Mouse (Mus musculus): ENCODE measurements at regions not wholly inside any gene's neighbourhood (a gene's known extent, or its start where the extent isn't known, plus 50 kb on each side); places are given as distances from the start of the nearest gene placed in this dataset.
"Not testable (repeated sequence)": the region's sequence is repeated elsewhere in the genome, so short reads cannot be mapped to it uniquely, and the experiment has no call there.

DNA sequence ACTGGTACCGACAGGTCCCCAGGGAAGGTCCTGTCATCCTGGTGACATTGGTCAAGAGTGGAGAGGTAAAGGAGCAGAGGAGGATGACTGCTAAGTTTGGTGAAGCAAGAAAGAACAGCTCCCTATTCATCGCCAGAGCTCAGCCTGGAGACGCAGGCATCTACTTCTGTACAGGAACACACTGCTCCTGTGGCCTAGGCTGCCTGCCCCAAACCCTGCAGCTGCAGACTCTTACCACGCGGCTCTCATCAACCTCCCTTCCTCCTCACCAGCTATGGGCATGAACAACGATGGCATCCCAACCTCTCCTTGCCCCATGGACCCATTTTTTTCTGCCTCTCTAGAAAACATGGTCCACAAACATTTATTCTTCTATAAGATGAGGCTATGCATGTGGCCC, 422.3 kb downstream of the Dad1 start:
- in situ Hi-C loops (cut with MboI; ENCODE audit: low sequenced_read_pairs) = no loop called here

DNA sequence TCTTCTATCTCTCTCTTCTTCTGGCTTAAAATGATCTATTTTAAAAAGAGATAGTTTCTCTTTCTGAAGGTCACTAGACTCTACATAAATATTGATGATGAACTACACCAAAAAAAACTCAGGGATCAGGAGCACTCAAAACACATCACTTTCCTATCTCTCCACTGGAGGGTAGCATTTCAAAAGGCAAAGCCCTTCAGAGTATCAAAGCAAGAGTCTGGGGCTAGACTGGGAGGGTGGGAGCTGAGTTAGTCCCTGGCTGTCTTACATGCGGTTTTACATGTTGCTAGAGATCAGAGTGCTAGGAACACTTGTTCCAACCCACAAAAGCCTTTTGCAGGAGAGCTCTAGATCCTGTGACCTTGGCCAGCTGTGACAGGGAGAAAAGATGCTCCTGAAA, 423.2 kb downstream of the Dad1 start:
- in situ Hi-C loops (cut with MboI; ENCODE audit: low sequenced_read_pairs) = no loop called here

DNA sequence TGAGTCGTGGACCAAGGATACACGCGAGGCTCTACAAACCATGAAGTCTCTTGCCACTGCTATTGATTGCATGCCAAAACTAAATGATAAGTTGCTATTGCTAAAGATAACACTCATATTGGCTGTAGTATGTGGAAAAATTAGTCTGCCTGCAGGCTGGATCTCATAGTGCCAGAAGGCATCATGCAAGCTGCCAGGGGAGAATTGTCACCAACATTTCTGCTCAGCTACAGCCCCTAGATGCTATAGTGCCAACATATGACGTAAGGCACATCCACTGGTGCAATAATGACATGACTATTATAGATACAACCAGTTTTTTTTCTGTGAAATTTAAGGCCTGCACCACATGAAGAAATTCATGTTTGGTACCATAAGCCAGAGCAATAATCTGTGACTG, 427.1 kb downstream of the Dad1 start:
- in situ Hi-C loops (cut with MboI; ENCODE audit: low sequenced_read_pairs) = no loop called here

DNA sequence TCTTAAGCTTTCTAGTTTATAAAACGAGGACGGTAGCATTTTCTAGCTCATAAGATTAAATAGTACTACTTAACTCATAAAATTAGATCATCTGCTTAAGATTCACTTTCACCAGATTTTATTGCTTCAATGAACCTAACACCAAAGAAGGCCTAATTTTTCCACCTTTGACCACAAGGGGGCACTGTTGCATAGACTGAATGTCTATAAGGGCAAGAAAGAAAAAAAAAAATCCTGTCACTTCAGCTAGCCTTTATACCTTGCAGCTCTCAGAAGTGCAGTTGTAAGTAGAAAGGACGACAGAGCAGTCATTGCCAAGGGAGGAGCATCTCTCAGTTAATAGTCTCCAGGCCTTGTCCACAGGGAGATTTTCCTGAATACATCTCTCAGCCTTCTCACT, 447.7 kb downstream of the Dad1 start:
- in situ Hi-C loops (cut with MboI; ENCODE audit: low sequenced_read_pairs) = no loop called here

DNA sequence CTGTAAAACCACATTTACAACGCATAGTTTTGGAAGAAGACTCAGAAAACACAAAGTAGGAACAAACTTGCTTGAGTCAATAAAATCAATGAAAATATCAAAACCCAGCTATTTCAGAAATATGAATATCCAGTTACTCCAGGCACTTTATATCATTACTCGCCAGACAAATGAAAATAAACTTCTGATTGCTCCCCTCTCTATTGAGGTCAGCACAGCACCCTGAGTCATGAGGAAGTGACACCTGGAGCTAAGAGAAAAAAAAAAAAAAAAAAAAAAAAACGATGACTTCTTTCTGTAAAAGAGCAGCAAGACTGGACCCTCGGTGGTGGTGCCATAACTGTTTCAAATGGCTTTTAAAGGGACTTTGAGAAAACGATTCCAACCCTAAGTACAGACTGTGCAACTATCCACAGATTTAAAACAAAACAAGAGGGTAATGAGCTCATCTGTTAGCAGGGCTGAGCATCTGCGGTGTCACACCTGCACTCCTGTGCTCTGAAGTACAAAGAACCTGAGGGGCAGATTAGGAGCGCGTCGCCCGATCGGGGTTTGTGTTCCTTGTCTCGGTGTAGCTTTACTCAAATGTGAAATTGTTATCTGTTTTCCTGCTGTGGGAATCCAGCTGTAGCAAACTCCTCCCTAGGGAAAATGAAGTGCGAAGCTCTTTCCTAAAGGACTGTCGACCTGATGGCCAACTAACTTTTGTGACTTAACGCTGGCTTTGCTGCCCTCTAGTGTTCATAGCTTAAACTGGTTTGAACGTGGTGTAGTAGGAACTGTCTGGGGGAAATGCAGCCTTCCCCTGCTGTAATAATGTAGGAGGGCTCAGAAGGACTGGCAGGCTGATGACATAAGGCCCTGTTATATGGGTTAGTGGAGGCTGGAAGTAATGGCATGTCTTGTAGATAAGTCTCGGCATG, 449.9 kb downstream of the Dad1 start:
- in situ Hi-C loops (cut with MboI; ENCODE audit: low sequenced_read_pairs) = no loop called here

DNA sequence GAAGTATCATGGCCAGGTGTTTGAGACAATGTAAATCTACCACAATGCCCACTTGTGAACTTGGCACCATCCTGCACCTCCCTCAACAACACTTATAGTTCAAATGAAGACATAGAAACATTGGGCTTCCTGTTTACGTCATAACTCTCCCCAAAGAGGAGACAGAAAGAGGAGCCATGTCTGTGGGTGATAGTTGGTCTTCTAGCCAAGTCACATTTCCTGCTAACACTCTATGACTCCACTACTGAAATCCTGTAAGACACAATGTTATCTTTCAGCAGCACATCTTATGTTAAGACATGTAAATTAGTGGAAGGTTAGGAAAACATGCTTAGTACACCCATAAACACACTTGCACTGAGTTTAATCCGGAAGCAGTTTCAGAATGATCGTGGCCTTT, 451.4 kb downstream of the Dad1 start:
- in situ Hi-C loops (cut with MboI; ENCODE audit: low sequenced_read_pairs) = no loop called here

DNA sequence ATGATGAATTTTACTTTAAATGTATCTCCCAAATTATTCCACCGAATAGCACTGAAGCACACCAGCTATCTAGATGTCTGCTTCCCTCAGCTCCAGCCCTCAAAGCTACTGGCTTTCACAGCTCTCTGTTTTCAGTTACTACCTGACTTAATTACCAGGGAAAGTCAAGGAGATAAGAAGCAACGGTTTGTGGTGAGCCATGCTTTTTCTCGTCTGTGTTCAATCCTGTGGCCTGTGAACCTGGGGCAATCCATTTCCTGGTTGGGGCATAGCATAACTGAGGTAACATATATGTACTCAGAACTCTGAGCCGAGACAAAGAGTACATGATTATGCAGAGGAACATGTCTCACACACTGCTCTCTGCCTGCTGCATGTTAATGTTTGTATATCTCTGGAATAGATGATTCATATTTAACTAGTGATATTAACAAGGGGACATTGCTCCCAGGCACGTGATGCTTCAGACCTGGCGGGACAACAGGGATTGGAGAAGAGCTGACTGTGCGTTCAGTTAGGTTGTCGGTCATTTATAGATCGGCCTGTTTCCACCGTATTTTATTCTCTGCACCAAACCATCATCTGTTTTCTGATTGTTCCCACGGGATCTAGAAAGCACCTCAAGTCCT, 453.3 kb downstream of the Dad1 start:
- in situ Hi-C loops (cut with MboI; ENCODE audit: low sequenced_read_pairs) = no loop called here

DNA sequence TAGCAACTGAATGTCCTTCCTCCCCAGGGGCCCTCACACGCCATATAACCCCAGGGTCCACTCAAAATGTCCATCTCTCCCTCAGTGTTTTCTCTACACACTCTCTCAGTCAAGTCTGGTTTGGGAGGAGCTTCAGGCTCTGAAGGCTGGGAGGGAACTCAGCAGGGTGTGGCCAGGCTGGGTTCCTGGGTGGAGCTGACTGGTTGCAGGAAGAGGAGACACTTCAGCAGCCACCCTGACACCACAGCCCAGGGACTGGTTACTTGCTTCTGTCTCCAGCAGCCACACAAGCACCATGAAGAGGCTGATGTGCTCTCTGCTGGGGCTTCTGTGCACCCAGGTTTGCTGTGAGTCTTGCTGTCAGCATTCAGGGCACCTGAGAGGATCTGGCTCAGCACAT, 458.7 kb downstream of the Dad1 start:
- in situ Hi-C loops (cut with MboI; ENCODE audit: low sequenced_read_pairs) = not testable (repeated sequence)

DNA sequence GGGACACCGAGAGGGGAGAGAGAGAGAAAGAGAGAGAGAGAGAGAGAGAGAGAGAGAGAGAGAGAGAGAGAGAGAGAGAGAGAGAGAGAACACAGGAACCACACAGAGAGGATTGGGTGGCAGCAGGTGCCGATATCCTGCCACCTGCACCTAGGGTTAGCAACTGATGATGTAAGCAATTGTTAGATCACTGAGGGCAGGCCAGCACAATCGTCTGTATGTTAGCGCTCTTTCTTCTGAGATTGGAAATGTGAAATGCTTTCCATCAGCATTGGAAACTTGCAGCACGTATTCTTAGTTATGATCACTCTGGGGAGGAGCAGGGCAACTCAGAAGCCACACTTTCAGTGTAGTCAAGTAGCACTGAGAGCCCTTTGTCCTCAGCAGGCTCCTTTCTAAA, 459.4 kb downstream of the Dad1 start:
- in situ Hi-C loops (cut with MboI; ENCODE audit: low sequenced_read_pairs) = no loop called here

DNA sequence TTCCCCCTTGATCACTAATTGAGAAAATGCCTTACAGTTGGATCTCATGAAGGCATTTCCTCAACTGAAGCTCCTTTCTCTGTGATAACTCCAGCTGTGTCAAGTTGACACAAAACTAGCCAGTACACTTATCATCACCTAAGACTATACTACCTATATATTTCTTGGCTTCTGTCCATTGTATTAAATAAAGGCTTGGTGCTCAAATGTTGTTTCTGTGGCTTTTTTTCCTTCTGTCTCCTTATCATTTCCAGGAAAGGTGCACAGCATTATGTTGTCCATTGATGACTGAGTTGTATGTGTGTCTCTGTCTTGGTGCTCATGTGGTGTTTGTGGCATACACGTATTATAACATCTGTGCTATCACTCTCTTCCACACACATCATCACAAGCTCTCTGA, 461.5 kb downstream of the Dad1 start:
- in situ Hi-C loops (cut with MboI; ENCODE audit: low sequenced_read_pairs) = not testable (repeated sequence)

DNA sequence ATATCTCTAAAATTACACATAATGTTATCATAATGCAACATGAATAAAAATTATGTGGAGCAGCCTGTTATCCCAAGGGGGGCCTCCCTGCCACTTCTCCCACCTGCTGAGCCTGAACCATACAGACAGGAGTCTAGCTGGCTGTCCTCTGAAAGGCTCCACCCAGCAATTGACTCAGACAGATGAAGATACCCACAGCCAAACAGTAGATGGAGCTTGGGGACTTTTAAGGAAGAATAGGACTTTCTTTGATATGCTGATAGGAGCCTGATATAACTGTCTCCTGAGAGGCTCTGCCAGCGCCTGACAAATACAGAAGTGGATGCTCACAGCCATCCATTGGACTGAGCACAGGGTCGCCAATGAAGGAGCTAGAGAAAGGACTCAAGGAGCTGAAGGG, 468.4 kb downstream of the Dad1 start:
- in situ Hi-C loops (cut with MboI; ENCODE audit: low sequenced_read_pairs) = not testable (repeated sequence)

DNA sequence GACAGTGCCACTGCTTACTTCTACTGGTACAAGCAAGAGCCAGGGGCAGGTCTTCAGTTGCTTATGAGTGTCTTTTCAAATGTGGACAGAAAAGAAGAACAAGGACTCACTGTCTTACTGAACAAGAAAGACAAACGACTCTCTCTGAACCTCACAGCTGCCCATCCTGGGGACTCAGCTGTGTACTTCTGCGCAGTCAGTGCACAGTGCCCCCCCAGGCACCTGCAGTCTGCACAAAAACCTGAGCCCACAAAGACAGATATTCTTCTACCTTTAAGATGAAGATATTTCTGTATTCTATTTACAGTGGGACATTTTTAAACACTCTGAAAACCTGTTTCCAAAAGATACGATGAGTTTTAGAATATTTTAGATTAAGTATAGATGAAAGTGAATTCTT, 476.5 kb downstream of the Dad1 start:
- in situ Hi-C loops (cut with MboI; ENCODE audit: low sequenced_read_pairs) = no loop called here

DNA sequence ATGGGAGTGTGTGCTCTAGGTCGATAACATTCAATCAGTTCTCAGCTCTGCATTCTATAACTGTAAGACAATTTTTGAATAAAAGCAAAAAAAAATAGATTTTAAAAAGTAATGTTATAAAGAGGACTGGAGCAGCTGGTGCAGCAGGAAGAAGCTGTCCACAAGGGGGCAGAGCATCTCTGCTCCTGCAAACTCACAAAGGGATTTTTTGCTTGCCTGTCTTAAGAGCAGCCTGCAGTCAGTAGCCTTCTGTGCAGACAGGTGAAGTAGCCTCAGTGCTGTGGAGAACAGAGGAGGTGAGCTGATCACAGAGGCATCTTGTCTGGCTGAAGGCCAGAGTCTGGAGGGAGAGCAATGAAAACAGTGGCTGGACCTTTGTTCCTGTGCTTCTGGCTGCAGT, 477.2 kb downstream of the Dad1 start:
- in situ Hi-C loops (cut with MboI; ENCODE audit: low sequenced_read_pairs) = not testable (repeated sequence)

DNA sequence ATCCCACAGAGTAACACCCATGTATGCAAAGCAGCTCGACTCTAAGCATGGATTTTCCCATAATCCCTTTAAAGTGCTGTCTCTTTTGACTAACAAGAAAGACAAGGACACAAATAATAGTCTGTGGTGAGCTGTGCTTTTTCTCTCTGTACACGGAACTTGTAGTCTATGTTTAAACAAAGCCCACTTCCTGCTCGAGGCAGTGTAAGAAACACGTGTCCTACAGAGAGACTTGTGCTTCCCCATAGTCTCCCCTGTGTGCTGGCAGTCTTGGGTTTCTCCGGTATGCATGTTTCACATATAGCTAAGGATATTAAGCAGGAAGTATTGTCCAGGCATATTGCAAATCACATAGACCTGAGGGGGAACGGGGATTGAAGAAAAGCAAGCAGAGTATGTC, 487.4 kb downstream of the Dad1 start:
- in situ Hi-C loops (cut with MboI; ENCODE audit: low sequenced_read_pairs) = not testable (repeated sequence)

DNA sequence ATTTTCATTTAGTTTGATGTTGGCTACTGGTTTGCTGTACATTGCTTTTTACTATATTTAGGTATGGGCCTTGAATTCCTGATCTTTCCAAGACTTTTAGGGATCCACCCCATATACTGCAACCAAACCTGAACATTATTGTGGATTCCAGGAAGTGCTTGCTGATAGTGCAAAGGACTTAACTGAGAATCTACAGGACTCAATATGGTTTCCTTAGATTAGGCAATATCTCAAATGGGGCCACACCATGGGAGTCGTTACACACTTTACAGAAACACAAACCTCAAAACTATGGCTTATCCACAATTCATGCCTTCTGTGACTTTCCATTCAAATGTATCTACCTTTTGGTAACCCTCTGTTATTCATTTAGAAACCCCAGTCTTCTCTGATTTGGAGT, 488.0 kb downstream of the Dad1 start:
- in situ Hi-C loops (cut with MboI; ENCODE audit: low sequenced_read_pairs) = not testable (repeated sequence)

DNA sequence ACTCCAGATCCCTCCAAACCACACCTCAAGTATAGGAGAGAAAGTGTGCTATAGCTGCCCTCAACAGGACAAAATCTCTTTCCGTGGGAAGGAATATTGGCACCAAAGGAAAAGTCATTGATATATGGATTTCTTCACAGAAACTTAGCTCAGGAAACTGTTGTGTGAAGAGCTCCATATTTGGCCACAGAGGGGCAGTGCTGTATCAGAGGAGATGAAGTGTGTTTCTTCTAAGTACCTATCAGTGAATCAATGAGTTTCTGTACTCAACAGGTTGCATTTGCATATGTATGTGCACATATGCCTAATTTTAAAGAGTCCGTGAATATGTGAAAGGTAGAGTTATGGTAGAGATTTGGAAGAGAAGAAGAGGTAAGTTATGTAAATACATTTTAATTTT, 493.3 kb downstream of the Dad1 start:
- in situ Hi-C loops (cut with MboI; ENCODE audit: low sequenced_read_pairs) = not testable (repeated sequence)

DNA sequence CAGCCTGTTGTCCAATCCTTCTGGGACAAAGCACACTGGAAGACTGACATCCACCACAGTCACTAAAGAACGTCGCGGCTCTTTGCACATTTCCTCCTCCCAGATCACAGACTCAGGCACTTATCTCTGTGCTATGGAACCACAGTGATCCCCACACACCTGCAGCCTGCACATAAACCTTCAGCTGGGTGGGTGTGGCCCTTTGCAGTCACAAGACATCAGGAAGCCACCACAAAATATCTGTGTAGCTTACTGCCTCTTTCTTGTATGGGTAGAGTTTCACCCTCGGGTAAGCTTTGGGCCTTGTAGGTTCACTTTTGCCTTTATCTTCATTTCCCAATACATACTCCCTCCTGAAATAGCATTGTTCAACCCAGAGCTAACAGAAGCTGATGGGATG, 496.1 kb downstream of the Dad1 start:
- in situ Hi-C loops (cut with MboI; ENCODE audit: low sequenced_read_pairs) = not testable (repeated sequence)

DNA sequence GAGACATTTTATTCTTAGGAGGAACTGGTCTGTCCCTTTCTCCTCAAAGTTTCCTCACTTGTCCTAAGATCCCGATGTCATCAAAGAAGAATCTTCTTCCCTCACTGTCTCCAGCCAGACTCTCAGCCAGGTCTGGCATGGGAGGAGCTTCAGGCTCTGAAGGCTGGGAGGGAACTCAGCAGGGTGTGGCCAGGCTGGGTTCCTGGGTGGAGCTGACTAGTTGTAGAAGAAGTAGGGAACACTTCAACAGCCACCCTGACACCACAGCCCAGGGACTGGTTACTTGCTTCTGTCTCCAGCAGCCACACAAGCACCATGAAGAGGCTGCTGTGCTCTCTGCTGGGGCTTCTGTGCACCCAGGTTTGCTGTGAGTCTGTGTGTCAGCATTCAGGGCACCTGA, 496.8 kb downstream of the Dad1 start:
- in situ Hi-C loops (cut with MboI; ENCODE audit: low sequenced_read_pairs) = not testable (repeated sequence)

DNA sequence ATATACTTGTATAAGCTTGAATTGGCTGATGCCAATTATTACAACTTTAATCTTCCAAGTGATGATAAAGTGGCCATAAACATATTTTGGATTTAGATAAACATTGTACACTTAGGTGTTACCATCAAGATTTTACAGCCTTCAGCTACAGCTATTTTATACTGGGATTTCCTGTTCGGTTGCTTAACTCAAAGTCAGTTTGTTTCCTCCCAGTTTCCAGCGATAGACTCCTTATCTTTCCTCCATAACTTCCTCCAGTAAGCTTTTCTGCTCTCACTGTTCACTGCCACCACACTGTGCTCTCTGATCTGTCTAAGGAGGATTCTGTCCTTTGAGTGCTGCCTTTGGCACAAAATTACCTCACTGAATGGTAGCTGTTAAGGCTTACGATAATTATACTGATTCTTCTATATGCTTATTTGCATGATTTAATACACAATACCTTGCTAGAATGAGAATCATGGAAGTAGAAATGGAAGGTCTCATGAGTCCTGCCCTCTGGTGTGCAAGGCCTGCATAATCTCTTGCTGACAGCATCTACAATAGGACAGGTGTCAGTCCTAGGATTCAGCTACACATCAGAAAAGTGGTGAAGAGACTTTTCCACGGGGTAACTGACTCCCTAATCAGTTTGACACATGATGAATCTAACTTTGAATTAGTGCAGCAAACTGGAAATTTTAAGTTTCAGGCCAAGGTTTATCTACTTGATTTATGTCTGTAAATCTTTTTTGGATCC, 503.0 kb downstream of the Dad1 start:
- in situ Hi-C loops (cut with MboI; ENCODE audit: low sequenced_read_pairs) = no loop called here

DNA sequence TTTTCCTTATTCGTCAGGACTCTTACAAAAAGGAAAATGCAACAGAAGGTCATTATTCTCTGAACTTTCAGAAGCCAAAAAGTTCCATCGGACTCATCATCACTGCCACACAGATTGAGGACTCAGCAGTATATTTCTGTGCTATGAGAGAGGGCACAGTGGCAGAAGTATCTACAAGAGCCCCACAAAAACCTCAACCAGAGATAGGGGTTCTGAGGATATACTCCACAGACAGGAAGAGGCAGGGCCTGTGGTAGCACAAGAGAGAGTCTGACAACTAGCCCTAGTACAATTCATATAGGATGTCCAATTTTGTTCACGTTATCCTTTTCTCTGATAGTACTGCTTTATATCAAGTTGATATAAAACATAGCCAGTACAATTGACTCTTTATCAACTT, 510.4 kb downstream of the Dad1 start:
- in situ Hi-C loops (cut with MboI; ENCODE audit: low sequenced_read_pairs) = not testable (repeated sequence)

DNA sequence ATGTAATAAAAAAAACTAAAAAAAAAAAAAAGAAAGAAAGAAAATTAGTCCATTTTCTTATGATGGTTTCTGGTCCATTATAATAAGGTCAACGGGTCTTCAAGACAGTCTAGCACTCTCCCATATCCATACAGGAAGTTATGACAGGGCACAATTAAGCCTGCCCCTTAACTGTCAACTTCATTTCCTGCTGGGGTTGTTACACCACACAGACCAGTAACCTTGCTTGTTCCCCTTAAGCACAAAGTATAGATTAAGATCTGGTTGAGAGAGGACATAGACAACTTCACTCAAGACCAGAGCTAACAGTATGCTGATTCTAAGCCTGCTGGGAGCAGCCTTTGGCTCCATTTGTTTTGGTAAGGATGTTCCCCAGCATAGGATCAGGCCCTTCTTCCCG, 511.0 kb downstream of the Dad1 start:
- in situ Hi-C loops (cut with MboI; ENCODE audit: low sequenced_read_pairs) = not testable (repeated sequence)

DNA sequence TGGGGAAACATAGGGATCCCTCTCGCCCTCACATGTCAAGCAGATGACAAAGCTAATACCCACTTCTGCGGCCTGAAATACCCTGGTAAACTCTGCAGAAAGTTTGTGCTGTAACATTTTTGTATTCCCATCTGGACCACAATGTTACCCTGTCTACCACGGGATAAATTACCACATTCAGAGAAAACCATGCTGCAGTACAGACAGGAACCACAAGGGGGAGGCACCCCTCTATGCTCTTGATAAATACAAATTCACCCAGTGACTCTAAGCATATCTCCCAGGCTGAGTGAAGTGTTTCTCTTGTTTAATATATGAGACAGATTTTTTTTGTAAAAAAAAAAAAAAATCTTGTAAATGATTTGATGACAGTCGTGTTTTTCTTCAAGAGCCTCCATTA, 512.7 kb downstream of the Dad1 start:
- in situ Hi-C loops (cut with MboI; ENCODE audit: low sequenced_read_pairs) = not testable (repeated sequence)

Measured in CH12F3 (cell line).